In the genomic region with DNA sequence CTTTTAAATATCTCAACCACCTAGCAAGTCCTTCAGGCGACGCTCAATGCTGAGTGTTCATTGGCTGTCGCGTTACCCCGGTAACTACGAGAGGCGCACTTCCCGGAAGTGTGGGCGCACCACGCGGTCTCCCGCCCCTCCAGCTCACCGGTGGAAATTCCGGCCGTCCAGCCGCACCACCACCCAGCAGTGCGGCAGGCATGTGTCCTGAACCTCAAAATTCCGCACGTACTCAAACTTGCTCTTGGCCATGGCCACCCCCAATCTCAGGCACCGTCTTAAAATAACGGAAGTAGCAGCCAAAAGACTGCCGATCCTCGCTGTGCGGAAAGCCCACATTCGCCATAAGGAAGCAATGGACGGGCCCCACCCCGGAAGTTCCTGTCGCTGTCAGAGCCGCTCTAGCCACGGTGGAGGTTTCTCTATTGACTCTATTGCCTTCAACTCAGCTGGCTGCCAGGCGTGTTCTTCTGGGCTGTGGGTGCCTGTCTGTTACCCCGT, we compare ENCODE assay signal across 8 mouse cellular contexts. TPM values are rescaled to one million over a fixed set of nuclear protein-coding genes. Genes with fewer than 3 reads are reported as not detected.
DNase-seq lines count a peak whose midpoint lies in the region; ATAC-seq and TF ChIP-seq lines count a peak whose summit lies in the region.

A gene (minus strand): TSS at position 368 of the 501 bp plus-strand sequence.

- 0 out of 2 replicates have a peak, but pooled peaks cover 3% of the 10 kb centered on the region for H3K27me3 ChIP-seq in forebrain, embryonic 15.5 days

- peak within 1 kb of the TSS; percentile 53 for H3K9ac ChIP-seq in forebrain, embryonic 15.5 days (replicated peaks)

- ATAC-seq in forebrain, embryonic 15.5 days (replicated peaks), result peak; percentile 99
- ATAC-seq in neutrophil, adult 5-6 weeks (ENCODE audit: extremely low read depth, insufficient number of reproducible peaks, low FRiP score, poor library complexity, severe bottlenecking), result peak; percentile 94

- intact Hi-C loops in heart, postnatal 25 days (cut with DNase I), result loop anchor here (5.0 to 10.0 kb wide), 2 partner anchors 170 to 262 kb away; no protein-coding TSS in a partner anchor

- H3K4me3 ChIP-seq in forebrain, embryonic 15.5 days, result peak within 1 kb of the TSS; percentile 65
- H3K4me3 ChIP-seq in lung, adult 2 months (replicated peaks; ENCODE audit: extremely low read depth, low read depth, low read length), result peak within 1 kb of the TSS; percentile 96

- H3K27ac ChIP-seq in forebrain, embryonic 15.5 days (replicated peaks), result peak within 1 kb of the TSS; percentile 75

- DNase-seq in ES-CJ7 (ENCODE audit: low read depth, low spot score), result peak; percentile 94
- peak; percentile 81 for DNase-seq in cerebellum, adult 11 months
- peak; percentile 84 for DNase-seq in heart, postnatal 25 days (ENCODE audit: low spot score)
- peak; percentile 86 to 96 for DNase-seq in layer of hippocampus, adult 18-20 months (ENCODE audit: low spot score in 2 of 2)
- DNase-seq in lung, adult 2 months, result peak; percentile 95
- DNase-seq in thymus, adult 18-20 months, result peak; percentile 82 to 88

- H3K4me2 ChIP-seq in forebrain, embryonic 15.5 days (replicated peaks), result peak within 1 kb of the TSS; percentile 48

- TF ChIP-seq CTCF in lung, adult 2 months (IDR thresholded peaks at IDR 0.05; ENCODE audit: insufficient read depth, low read length), result no peak

- peaks cover 8% of the 10 kb centered on the region for H3K36me3 ChIP-seq in forebrain, embryonic 15.5 days

- WGBS in forebrain, embryonic 15.5 days, result under 1% methylated on average over 32 of the region's 32 CpGs
- WGBS in lung, adult 2 months, result under 1% methylated on average over 32 of the region's 32 CpGs

- H3K4me1 ChIP-seq in forebrain, embryonic 15.5 days, result peaks cover 5% of the 10 kb centered on the region
- no peaks in the 10 kb centered on the region for H3K4me1 ChIP-seq in lung, adult 2 months (ENCODE audit: control insufficient read depth, insufficient read depth, low read length)

- TF ChIP-seq POLR2A in lung, adult 2 months (IDR thresholded peaks at IDR 0.05; ENCODE audit: borderline replicate concordance, extremely low read depth, low read depth, low read length), result peak; percentile 42; the same call in 1 of the 2 replicates

- H3K9me3 ChIP-seq in forebrain, embryonic 15.5 days, result no peaks in the 10 kb centered on the region

RNA-seq across cellular contexts. Expression of the gene that starts here (rescaled TPM):
- 9.2 and 10.2 TPM in 2 replicates for polyA plus RNA-seq in forebrain, embryonic 15.5 days (2015; fragmentation: Nextera tagmentation; extraction: Ambion mirVana)
- total RNA-seq in heart, postnatal 25 days (2021), result 1 to 10 TPM; 4.4 to 7.2 TPM
- total RNA-seq in layer of hippocampus, adult 18-20 months (2021), result 1 to 10 TPM; 9.4 to 9.7 TPM
- 2.8 and 8.3 TPM in 2 replicates for polyA plus RNA-seq in lung, adult 2 months (2012; rRNA removed)
- 4.2 and 5.9 TPM in 2 replicates for total RNA-seq in neutrophil, adult 5-6 weeks (2017)

Comparison
In these comparisons a context has a peak if more than half of its experiments do, and no peak if none do; other contexts are left out.
1. Peak in every context shown above with its lines: DNase-seq, ATAC-seq, H3K4me3 ChIP-seq and H3K27ac ChIP-seq.